Mouse (Mus musculus): ENCODE results near the gene Krt12. TPM values are rescaled to one million over a fixed set of nuclear protein-coding genes. Genes with fewer than 3 reads are reported as not detected.

Krt12 gene
- polyA plus RNA-seq, 1 experiment from 2014 or later: not detected

- H3K4me1 ChIP-seq (ENCODE audit: insufficient read depth, low read depth, low read length): no peaks in the 10 kb centered on the region
- H3K36me3 ChIP-seq (ENCODE audit: insufficient read depth, low read length): no peaks in the 10 kb centered on the region
- WGBS: 42% methylated on average over 4 of the region's 4 CpGs
- DNase-seq (ENCODE audit: low spot score) (no peak), ATAC-seq (no peak)
- H3K4me2 ChIP-seq (replicated peaks; ENCODE audit: low read depth, low read length): no peak overlapping the region
- no peak overlapping the region for H3K4me3 ChIP-seq (ENCODE audit: low read depth, low read length)
- H3K9me3 ChIP-seq (ENCODE audit: low read length): no peaks in the 10 kb centered on the region
- H3K27ac ChIP-seq (ENCODE audit: low read length): no peak overlapping the region
- TF ChIP-seq CTCF (IDR thresholded peaks at IDR 0.05) (no peak), EP300 (IDR thresholded peaks at IDR 0.05) (no peak)
- no peak overlapping the region for H3K9ac ChIP-seq (replicated peaks; ENCODE audit: low read depth)
- H3K27me3 ChIP-seq (replicated peaks; ENCODE audit: insufficient read depth, low read length): no peaks in the 10 kb centered on the region
Measured at GRCm38 (mm10) chr11:99436625-99437024, 14.6 kb upstream of the Krt12 start.

DNA sequence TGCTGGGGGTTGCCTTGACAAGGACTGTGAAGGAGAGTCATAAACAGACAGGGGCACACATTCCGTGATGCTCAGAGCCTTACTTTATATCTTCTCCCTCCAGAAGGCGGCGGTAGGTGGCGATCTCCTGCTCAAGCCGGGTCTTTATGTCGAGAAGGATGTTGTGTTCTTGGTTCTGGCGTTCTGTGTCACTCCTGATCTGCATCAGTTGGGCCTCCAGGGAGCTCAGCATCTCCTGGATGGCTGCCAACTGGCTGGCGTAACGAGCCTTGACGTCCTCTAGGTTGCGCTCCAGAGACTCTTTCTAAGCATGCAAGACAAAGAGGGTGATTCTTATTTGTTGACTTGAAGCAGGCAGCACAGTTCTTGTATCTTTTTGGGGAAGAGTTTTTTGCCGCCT is 8.6 kb upstream of the Krt12 start:
- Histone ChIP-seq H3K9me3 (ENCODE audit: low read length) (no peaks in the 10 kb centered on the region), H3K9ac (replicated peaks; ENCODE audit: low read depth) (no peak overlapping the region), H3K27ac (ENCODE audit: low read length) (no peak overlapping the region), H3K4me1 (ENCODE audit: insufficient read depth, low read depth, low read length) (no peaks in the 10 kb centered on the region), H3K4me2 (replicated peaks; ENCODE audit: low read depth, low read length) (no peak overlapping the region), H3K36me3 (ENCODE audit: insufficient read depth, low read length) (no peaks in the 10 kb centered on the region), H3K27me3 (replicated peaks; ENCODE audit: insufficient read depth, low read length) (no peaks in the 10 kb centered on the region), H3K4me3 (ENCODE audit: low read depth, low read length) (no peak overlapping the region)
- 36% methylated on average over 12 of the region's 12 CpGs for WGBS
- TF ChIP-seq EP300 (IDR thresholded peaks at IDR 0.05) (no peak), CTCF (IDR thresholded peaks at IDR 0.05) (peak; percentile 24; the same call in 1 of the 2 replicates)
- ATAC-seq (no peak), DNase-seq (ENCODE audit: low spot score) (peak; percentile 43)

- H3K27ac ChIP-seq (ENCODE audit: low read length): no peak overlapping the region
- no peaks in the 10 kb centered on the region for H3K4me1 ChIP-seq (ENCODE audit: insufficient read depth, low read depth, low read length)
- ATAC-seq (no peak), DNase-seq (ENCODE audit: low spot score) (no peak)
- no peak overlapping the region for H3K4me3 ChIP-seq (ENCODE audit: low read depth, low read length)
- WGBS: 26% methylated on average over 10 of the region's 10 CpGs
- no peak for TF ChIP-seq EP300 (IDR thresholded peaks at IDR 0.05)
- TF ChIP-seq CTCF (IDR thresholded peaks at IDR 0.05): no peak
- no peaks in the 10 kb centered on the region for H3K36me3 ChIP-seq (ENCODE audit: insufficient read depth, low read length)
- no peak overlapping the region for H3K4me2 ChIP-seq (replicated peaks; ENCODE audit: low read depth, low read length)
- H3K9me3 ChIP-seq (ENCODE audit: low read length): no peaks in the 10 kb centered on the region
- no peaks in the 10 kb centered on the region for H3K27me3 ChIP-seq (replicated peaks; ENCODE audit: insufficient read depth, low read length)
- no peak overlapping the region for H3K9ac ChIP-seq (replicated peaks; ENCODE audit: low read depth)
Measured at GRCm38 (mm10) chr11:99420586-99420985, 1.5 kb downstream of the Krt12 start.

GRCm38 (mm10) chr11:99417819-99418218 is 4.2 kb downstream of the Krt12 start:
- ATAC-seq (no peak), DNase-seq (ENCODE audit: low spot score) (no peak)

DNA sequence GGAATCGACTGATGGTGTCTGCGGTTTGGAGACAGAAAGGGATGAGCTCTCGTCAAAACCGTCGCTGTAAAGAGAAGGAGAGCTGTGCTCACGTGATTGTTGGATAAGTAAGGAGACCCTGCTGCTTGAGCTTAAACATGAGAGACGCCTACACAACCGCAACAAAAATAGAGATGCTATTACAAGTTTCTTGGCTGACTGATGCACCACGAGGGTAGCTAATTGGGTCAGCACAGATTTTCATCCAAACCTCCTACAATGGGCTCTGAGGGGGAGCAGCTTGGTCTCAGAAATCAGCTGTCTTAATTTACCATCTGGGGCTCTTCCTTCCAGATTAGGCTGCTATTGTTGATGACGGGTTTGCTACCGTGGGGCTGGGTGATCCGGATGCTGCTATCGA is 5.2 kb downstream of the Krt12 start:
- Histone ChIP-seq H3K4me3 (ENCODE audit: low read depth, low read length) (no peak overlapping the region), H3K27ac (ENCODE audit: low read length) (no peak overlapping the region), H3K36me3 (ENCODE audit: insufficient read depth, low read length) (no peaks in the 10 kb centered on the region), H3K4me1 (ENCODE audit: insufficient read depth, low read depth, low read length) (no peaks in the 10 kb centered on the region), H3K27me3 (replicated peaks; ENCODE audit: insufficient read depth, low read length) (no peaks in the 10 kb centered on the region), H3K9ac (replicated peaks; ENCODE audit: low read depth) (no peak overlapping the region), H3K4me2 (replicated peaks; ENCODE audit: low read depth, low read length) (no peak overlapping the region), H3K9me3 (ENCODE audit: low read length) (no peaks in the 10 kb centered on the region)
- ATAC-seq (no peak), DNase-seq (ENCODE audit: low spot score) (no peak)
- WGBS: 80% methylated on average over 13 of the region's 13 CpGs
- TF ChIP-seq CTCF (IDR thresholded peaks at IDR 0.05): no peak
- no peak for TF ChIP-seq EP300 (IDR thresholded peaks at IDR 0.05)

More at GRCm38 (mm10) chr11:99417819-99418218, 4.2 kb downstream of the Krt12 start:
- Histone ChIP-seq H3K36me3 (ENCODE audit: insufficient read depth, low read length) (no peaks in the 10 kb centered on the region), H3K4me3 (ENCODE audit: low read depth, low read length) (no peak overlapping the region), H3K9ac (replicated peaks; ENCODE audit: low read depth) (no peak overlapping the region), H3K4me1 (ENCODE audit: insufficient read depth, low read depth, low read length) (no peaks in the 10 kb centered on the region), H3K27ac (ENCODE audit: low read length) (no peak overlapping the region), H3K9me3 (ENCODE audit: low read length) (no peaks in the 10 kb centered on the region), H3K4me2 (replicated peaks; ENCODE audit: low read depth, low read length) (no peak overlapping the region), H3K27me3 (replicated peaks; ENCODE audit: insufficient read depth, low read length) (no peaks in the 10 kb centered on the region)
- TF ChIP-seq CTCF (IDR thresholded peaks at IDR 0.05): no peak
- no peak for TF ChIP-seq EP300 (IDR thresholded peaks at IDR 0.05)
- 66% methylated on average over 16 of the region's 16 CpGs for WGBS

DNA sequence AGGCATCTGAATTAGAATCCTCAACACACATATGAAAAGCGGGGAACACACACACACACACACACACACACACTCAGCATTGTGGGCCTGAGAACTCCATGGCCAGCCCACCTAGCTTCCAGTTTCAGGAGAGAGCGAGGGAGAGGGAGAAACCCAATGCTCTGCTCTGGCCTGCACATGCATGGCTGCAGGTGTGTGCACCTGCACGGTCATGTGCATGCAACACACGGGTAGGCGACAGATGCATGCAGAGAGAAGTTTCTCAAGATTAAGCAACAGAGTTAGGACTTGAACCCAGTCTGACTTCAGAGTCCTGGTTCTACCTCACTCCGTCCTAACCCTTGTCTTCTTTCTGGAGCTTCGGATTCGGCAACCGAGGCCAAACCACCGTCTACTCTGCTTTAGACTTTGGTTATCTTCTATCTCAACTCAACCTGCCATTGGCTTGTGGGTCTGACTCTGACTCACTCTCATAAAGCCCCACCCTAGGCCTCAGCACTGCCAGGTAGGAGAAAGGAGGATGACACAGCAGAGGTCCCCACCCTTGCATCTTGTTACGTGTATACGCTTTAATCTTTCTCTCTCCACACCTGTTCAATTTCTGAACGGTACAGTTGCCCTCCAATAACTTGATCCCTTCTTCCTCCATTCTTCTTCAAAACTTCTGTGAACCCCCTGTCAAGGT is 7.5 kb downstream of the Krt12 start:
- Histone ChIP-seq H3K27ac (ENCODE audit: low read length) (no peak overlapping the region), H3K27me3 (replicated peaks; ENCODE audit: insufficient read depth, low read length) (no peaks in the 10 kb centered on the region), H3K9ac (replicated peaks; ENCODE audit: low read depth) (no peak overlapping the region), H3K4me2 (replicated peaks; ENCODE audit: low read depth, low read length) (no peak overlapping the region), H3K4me3 (ENCODE audit: low read depth, low read length) (no peak overlapping the region), H3K9me3 (ENCODE audit: low read length) (no peaks in the 10 kb centered on the region), H3K4me1 (ENCODE audit: insufficient read depth, low read depth, low read length) (no peaks in the 10 kb centered on the region), H3K36me3 (ENCODE audit: insufficient read depth, low read length) (no peaks in the 10 kb centered on the region)
- TF ChIP-seq EP300 (IDR thresholded peaks at IDR 0.05) (no peak), CTCF (IDR thresholded peaks at IDR 0.05) (no peak)
- DNase-seq (ENCODE audit: low spot score): no peak
- 89% methylated on average over 13 of the region's 13 CpGs for WGBS
- no peak for ATAC-seq
